Mouse (Mus musculus): ENCODE measurements at regions not wholly inside any gene's neighbourhood (a gene's known extent, or its start where the extent isn't known, plus 50 kb on each side); places are given as distances from the start of the nearest gene placed in this dataset.

- intact Hi-C loops (cut with DNase I) = no loop called here
- no peak for DNase-seq (ENCODE audit: low spot score in 2 of 2)
Measured at GRCm38 (mm10) chr16:44631357-44632053, 72.8 kb upstream of the Boc start.

DNA sequence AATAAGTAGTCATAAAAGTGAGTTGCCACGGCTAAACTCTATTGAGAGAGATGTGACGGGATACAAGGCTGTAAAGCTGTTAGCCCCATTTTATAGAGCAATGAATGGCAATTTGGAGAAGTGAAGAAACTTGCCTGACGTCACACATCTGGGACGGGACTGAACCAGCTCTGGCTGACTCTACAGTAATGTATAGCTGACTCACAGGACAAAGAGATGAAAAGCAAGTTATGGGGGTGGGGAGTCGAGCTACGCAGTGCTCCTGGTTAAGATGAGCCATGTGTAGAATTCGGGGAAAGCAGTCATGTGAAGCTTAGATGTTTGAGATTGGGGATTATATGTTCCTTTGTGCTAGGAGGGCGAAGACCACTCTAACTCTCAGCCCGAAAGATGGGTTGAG lies 72.2 kb upstream of the Boc start:
- intact Hi-C loops (cut with DNase I) = no loop called here
- no peak for DNase-seq (ENCODE audit: low spot score in 2 of 2)

GRCm38 (mm10) chr16:44630426-44630825 lies 71.7 kb upstream of the Boc start:
- intact Hi-C loops (cut with DNase I) = no loop called here
- no peak for DNase-seq (ENCODE audit: low spot score in 2 of 2)

- intact Hi-C loops (cut with DNase I) = no loop called here
Measured at GRCm38 (mm10) chr16:44629296-44630275, 70.9 kb upstream of the Boc start.

DNA sequence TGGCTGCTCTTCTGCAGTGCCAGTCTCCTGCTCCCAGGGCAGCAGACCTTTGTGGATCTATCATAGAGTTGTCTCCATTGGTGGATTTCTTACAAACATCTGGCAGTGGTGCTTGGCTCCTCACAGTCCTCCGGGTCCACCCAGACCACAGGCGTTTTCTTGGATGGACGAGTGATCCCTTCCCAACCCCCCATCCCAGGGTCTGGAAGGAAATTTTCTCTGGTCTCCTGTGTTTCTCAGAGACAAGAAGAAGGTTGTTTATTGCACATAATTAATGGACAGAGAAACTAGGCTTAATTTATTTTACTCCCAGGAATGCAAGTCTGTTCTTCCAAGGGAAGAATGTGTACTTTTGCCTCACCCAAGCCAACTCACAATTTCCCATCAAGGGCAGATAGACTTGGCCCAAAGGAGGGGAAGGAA lies 67.2 kb upstream of the Boc start:
- DNase-seq (ENCODE audit: low spot score in 2 of 2) = no peak
- intact Hi-C loops (cut with DNase I) = no loop called here

More at GRCm38 (mm10) chr16:44629296-44630275, 70.9 kb upstream of the Boc start:
- no peak for DNase-seq (ENCODE audit: low spot score in 2 of 2)

DNA sequence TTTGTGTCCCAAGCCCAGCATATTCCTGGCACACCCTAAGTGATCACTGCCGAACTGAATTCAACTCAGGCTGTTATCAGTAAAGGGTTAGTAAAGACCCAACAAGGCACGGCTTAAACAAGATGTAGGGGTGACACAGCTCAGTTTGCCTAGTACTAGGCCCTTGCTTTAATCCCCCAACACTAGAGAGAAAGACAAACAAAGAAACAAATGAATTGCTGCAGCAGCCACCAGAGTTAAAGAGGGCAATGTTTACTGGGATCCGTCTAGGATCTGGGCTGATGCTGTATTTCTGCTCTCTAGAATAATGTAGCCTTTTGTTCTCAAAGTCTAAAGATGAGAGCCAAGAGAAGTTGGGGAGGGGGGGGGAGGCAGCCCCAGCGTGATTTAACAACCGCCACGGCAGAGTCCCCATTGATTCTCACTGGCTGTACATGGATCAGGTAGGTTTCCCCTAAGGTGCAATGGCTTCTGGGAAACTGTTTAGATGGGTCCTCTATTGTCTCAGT lies 66.5 kb upstream of the Boc start:
- intact Hi-C loops (cut with DNase I) = no loop called here
- DNase-seq (ENCODE audit: low spot score in 2 of 2) = no peak

DNA sequence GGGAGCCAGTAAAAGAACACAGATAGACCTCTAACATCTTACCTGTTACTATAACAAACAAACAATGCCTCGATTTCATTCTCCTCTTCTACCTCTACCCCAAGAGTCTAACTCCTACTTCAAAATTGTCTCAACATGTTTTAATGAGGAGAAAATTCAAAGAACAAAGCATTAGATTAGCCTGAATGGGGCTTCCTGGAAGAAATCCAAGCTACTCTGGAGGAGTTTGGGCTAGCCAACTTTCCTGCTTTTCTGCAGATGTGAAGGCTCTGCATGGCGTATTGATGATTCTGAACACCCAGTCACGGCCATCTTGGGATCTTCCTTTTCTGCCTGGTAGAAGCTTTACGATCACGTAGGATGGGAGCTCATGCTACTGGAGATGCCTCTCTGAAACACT lies 62.9 kb upstream of the Boc start:
- intact Hi-C loops (cut with DNase I) = no loop called here
- DNase-seq (ENCODE audit: low spot score in 2 of 2) = no peak

DNA sequence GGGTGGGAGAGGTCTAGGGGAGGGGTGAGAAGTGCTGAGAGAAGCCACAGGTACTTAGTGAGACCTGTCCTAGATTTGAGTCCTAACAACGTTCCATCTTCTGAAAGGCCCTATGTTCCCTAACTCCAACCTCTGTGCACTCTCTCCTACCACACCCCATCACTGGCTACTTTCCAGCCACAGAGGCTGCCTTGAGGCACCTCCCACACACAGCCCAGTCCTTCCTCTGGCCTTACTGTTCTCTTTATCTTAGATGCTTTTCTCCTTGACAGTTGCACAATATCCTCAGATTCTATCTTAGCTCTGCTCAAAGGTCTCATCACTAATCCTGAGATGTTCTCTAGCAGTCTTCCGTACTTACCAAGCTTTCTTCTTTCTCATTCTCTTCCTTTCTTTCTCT lies 61.8 kb upstream of the Boc start:
- no peak for DNase-seq (ENCODE audit: low spot score in 2 of 2)
- intact Hi-C loops (cut with DNase I) = no loop called here

DNA sequence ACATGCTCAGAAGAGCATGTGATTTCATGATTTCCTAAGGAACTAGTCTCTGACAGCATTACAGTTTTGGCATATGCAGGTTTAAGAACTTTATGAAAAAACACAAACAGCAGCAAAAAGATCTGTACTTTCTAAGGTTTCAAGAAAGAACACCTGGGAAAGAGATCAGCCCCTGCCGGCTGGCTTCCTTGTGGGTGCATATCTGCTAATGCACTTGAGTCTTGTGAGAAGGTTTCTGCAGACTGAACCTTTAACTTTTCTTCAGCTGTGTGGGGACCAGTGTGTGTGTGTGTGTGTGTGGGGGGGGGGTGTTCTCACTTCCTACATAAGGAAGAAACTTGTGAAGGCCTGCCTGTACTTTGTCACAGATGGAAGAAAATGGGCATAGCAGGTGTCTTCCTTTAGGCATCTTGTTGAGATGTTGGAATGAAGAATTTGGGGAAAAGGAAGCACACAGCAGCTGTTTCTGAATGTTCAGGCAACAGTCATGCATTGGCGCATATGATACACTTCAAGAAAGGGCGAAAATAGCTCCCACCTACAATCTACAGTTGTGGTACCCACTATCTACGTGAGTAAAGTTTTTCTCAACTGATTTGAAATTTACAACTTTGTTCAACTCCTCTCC lies 60.9 kb upstream of the Boc start:
- DNase-seq (ENCODE audit: low spot score in 2 of 2) = no peak
- intact Hi-C loops (cut with DNase I) = no loop called here

GRCm38 (mm10) chr16:44617041-44617440 lies 58.3 kb upstream of the Boc start:
- no peak for DNase-seq (ENCODE audit: low spot score in 2 of 2)
- intact Hi-C loops (cut with DNase I) = no loop called here

DNA sequence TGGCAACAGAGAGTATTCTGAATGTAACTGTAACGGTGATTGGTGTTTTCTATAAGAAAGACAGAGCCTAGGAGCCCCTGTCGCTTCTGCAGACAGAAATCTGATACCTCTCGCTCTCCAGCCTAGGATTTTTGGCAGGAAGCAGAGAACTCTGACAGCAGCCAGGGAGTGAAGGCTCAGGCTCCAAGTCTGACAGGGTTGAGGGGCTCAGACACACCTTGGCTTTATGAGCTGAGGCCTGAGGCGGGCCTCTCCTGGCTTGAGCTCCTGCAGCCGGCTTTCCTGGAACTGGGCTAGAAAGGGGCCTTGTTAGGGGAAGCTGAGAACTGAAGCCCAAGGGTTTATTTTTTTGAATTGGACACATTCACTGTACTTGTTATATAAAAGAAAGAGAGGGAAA lies 57.7 kb upstream of the Boc start:
- DNase-seq (ENCODE audit: low spot score in 2 of 2) = no peak
- intact Hi-C loops (cut with DNase I) = no loop called here

DNA sequence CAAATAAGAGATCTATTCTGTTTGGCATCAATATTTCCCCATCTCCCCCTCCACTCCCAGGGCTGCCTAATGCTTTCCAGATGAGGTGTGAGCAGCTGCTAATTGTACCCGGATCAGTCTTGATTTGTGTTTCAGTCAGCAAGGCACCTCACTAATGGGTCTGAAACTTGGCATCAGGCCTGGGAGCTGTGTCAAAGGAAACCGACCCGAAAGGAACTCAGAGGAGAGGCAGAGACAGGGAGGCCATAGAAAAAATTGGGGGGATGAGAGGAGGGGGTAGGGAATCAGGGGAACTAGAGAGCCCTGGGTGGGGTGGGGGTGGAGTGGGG lies 57.1 kb upstream of the Boc start:
- no peak for DNase-seq (ENCODE audit: low spot score in 2 of 2)
- intact Hi-C loops (cut with DNase I) = no loop called here

DNA sequence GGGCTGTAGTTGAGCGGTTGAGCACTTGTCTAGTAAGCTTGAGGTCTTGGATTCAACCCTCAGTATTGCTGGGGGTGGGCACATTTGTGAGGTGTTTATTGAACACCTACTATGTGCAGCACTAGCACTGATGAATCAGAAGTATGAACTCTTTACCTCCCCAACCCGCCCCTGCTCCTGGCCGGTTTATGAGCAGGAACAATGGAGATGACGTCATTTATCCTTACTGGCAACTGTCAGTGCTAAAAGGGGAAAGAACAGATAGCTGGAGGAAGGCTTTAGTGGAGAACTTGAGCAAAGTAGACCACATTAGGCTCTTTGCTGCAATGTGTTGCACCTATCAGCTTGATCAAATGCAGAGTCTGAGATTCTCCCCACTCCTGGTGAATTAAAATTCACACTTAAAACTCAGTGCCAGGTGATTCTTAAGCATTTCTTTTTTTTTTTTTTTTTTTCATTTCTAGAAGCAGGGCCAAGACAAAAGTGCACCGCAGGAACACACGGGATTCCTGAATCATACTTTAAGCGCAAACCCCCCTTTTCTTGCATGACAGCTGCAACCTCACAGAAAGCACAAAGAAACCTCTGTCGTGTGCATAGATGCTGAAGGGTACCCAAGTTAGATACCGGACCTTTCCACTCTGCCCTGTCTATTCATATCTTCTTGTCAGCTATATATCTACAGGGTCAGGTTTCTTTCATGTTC lies 56.6 kb upstream of the Boc start:
- no peak for DNase-seq (ENCODE audit: low spot score in 2 of 2)
- intact Hi-C loops (cut with DNase I) = no loop called here

DNA sequence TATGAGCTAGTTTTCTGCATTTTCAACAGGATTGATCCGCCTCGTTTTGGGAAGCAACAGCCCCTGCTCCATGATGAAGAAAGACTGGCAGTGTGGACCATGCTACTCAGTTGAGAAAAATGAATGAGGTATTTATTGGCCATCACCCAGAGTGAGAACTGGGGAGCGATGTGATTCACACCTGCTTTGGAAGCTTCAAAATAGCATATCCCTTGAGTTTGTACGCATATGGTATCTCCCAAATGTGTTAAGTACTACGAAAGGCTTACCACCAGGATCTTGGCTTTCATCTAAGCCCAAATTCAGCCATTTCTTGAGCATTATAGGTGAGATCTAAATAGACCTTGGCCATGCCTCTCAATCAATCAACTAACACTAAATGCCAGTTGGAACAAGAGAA lies 55.5 kb upstream of the Boc start:
- no peak for DNase-seq (ENCODE audit: low spot score in 2 of 2)
- intact Hi-C loops (cut with DNase I) = loop anchor here (5.0 kb wide), 1 partner anchor 57 kb away; the partner anchor contains the start of gene Boc

GRCm38 (mm10) chr16:44612676-44613075 lies 54.0 kb upstream of the Boc start:
- peak in 1 of 2 experiments; percentile 44 for DNase-seq (ENCODE audit: low spot score in 2 of 2)
- intact Hi-C loops (cut with DNase I) = loop anchor here (5.0 kb wide), 1 partner anchor 55 kb away; the partner anchor contains the start of gene Boc

- no peak for DNase-seq (ENCODE audit: low spot score in 2 of 2)
Measured at GRCm38 (mm10) chr16:44611525-44611924, 52.8 kb upstream of the Boc start.

GRCm38 (mm10) chr16:44608586-44608985 lies 49.9 kb upstream of the Boc start:
- intact Hi-C loops (cut with DNase I) = no loop called here
- DNase-seq (ENCODE audit: low spot score in 2 of 2) = no peak

More at GRCm38 (mm10) chr16:44611525-44611924, 52.8 kb upstream of the Boc start:
- intact Hi-C loops (cut with DNase I) = loop anchor here (5.0 kb wide), 1 partner anchor 54 kb away; the partner anchor contains the start of gene Boc

All from left cerebral cortex, postnatal 36 days (tissue).